Mouse (Mus musculus) liver, adult 2 months (tissue): ENCODE measurements at regions not wholly inside any gene's neighbourhood (a gene's known extent, or its start where the extent isn't known, plus 50 kb on each side); places are given as distances from the start of the nearest gene placed in this dataset.

ENCODE experiments used
- DNase-seq: peaks from one replicate; pipeline ENCODE4 v3.0.0-alpha.2; 2011; ENCODE audit warnings: low read depth, low spot score; ENCODE audit errors: extremely low read depth
- H3K27ac ChIP-seq: fragments of 200-500 bp; replicated peaks from 2 replicates; pipeline ENCODE4 v1.5.1; 2012; ENCODE audit warnings: low read depth, mild to moderate bottlenecking, control low read depth, inconsistent platforms, low read length; ENCODE audit not compliant: insufficient read depth
- H3K27me3 ChIP-seq: fragments of 200-500 bp; 2 replicates; pipeline ENCODE4 v1.6.1; 2012; ENCODE audit warnings: mild to moderate bottlenecking, moderate library complexity, low read length, inconsistent platforms; ENCODE audit not compliant: control insufficient read depth, insufficient read depth
- H3K36me3 ChIP-seq: fragments of 200-500 bp; 2 replicates; pipeline ENCODE4 v1.6.1; 2012; ENCODE audit warnings: low read length, inconsistent platforms; ENCODE audit not compliant: control insufficient read depth, insufficient read depth
- H3K4me1 ChIP-seq: fragments of 200-500 bp; 2 replicates; pipeline ENCODE4 v1.6.1; 2011; ENCODE audit warnings: low read length; ENCODE audit not compliant: control insufficient read depth, insufficient read depth
- H3K4me3 ChIP-seq: fragments of 200-500 bp; 2 replicates; pipeline ENCODE4 v1.5.1; 2011; ENCODE audit warnings: low read depth, mild to moderate bottlenecking, control low read depth, low read length, moderate library complexity; ENCODE audit not compliant: insufficient read depth
- H3K79me2 ChIP-seq: fragments of 200-500 bp; 2 replicates; pipeline ENCODE4 v1.6.1; 2012; ENCODE audit warnings: inconsistent platforms, mild to moderate bottlenecking, low read length, moderate library complexity; ENCODE audit not compliant: control insufficient read depth, insufficient read depth
- H3K9ac ChIP-seq: fragments of 200-500 bp; 2 replicates; pipeline ENCODE4 v1.6.1; 2012; ENCODE audit warnings: low read depth, mild to moderate bottlenecking, control low read depth, inconsistent platforms, low read length
- CTCF ChIP-seq: fragments of 200-500 bp; IDR thresholded peaks from 2 replicates; pipeline ENCODE4 v1.5.1; 2011; ENCODE audit warnings: low read depth, low read length, control low read depth
- POLR2A ChIP-seq: fragments of 200-500 bp; IDR thresholded peaks from 2 replicates; pipeline ENCODE4 v1.6.1; 2011; ENCODE audit warnings: low read length, control low read depth; ENCODE audit not compliant: insufficient read depth; ENCODE audit errors: extremely low read depth
- WGBS: fragments of 180-500 bp; shearing (Covaris S2); methylation state at CpG from one replicate; pipeline ENCODE4 v1.1.7; 2018; 5-methylcytosine and 5-hydroxymethylcytosine counted together

GRCm38 (mm10) chr10:55767571-55767970 is 339.1 kb upstream of the Msl3l2 start:
- 44% methylated on average over 1 of the region's 1 CpGs for WGBS
- Histone ChIP-seq H3K4me3 (no peak overlapping the region), H3K36me3 (no peaks in the 10 kb centered on the region)

GRCm38 (mm10) chr10:55769642-55770041 is 337.1 kb upstream of the Msl3l2 start:
- no peak for DNase-seq
- H3K9ac ChIP-seq, result no peak overlapping the region

More at GRCm38 (mm10) chr10:55767571-55767970, 339.1 kb upstream of the Msl3l2 start:
- Histone ChIP-seq H3K4me1 (no peaks in the 10 kb centered on the region), H3K27me3 (no peaks in the 10 kb centered on the region), H3K9ac (no peak overlapping the region), H3K27ac (no peak overlapping the region), H3K79me2 (no peaks in the 10 kb centered on the region)
- TF ChIP-seq POLR2A (no peak), CTCF (no peak)
- DNase-seq, result peak; percentile 2

GRCm38 (mm10) chr10:55782674-55783469 is 323.8 kb upstream of the Msl3l2 start:
- H3K4me1 ChIP-seq, result no peaks in the 10 kb centered on the region
- 84% methylated on average over 2 of the region's 2 CpGs for WGBS

More at GRCm38 (mm10) chr10:55769642-55770041, 337.1 kb upstream of the Msl3l2 start:
- no peaks in the 10 kb centered on the region for H3K79me2 ChIP-seq
- no peaks in the 10 kb centered on the region for H3K27me3 ChIP-seq
- no peak overlapping the region for H3K27ac ChIP-seq
- TF ChIP-seq CTCF (no peak), POLR2A (no peak)
- H3K4me1 ChIP-seq, result no peaks in the 10 kb centered on the region
- no peak overlapping the region for H3K4me3 ChIP-seq
- no peaks in the 10 kb centered on the region for H3K36me3 ChIP-seq
- WGBS, result 63% methylated on average over 6 of the region's 6 CpGs

GRCm38 (mm10) chr10:55813966-55814365 is 292.8 kb upstream of the Msl3l2 start:
- no peaks in the 10 kb centered on the region for H3K4me1 ChIP-seq
- 98% methylated on average over 2 of the region's 2 CpGs for WGBS
- DNase-seq, result no peak
- no peak overlapping the region for H3K9ac ChIP-seq
- H3K27ac ChIP-seq, result no peak overlapping the region
- no peaks in the 10 kb centered on the region for H3K27me3 ChIP-seq
- H3K36me3 ChIP-seq, result no peaks in the 10 kb centered on the region
- TF ChIP-seq POLR2A, result no peak
- no peak for TF ChIP-seq CTCF
- no peaks in the 10 kb centered on the region for H3K79me2 ChIP-seq
- no peak overlapping the region for H3K4me3 ChIP-seq

More at GRCm38 (mm10) chr10:55782674-55783469, 323.8 kb upstream of the Msl3l2 start:
- H3K79me2 ChIP-seq, result no peaks in the 10 kb centered on the region
- H3K27ac ChIP-seq, result no peak overlapping the region
- no peaks in the 10 kb centered on the region for H3K27me3 ChIP-seq
- H3K36me3 ChIP-seq, result no peaks in the 10 kb centered on the region
- no peak for TF ChIP-seq POLR2A
- TF ChIP-seq CTCF, result no peak
- H3K9ac ChIP-seq, result no peak overlapping the region
- no peak for DNase-seq
- H3K4me3 ChIP-seq, result no peak overlapping the region

- H3K79me2 ChIP-seq, result no peaks in the 10 kb centered on the region
- H3K4me1 ChIP-seq, result no peaks in the 10 kb centered on the region
- no peak overlapping the region for H3K4me3 ChIP-seq
- no peak overlapping the region for H3K9ac ChIP-seq
- no peaks in the 10 kb centered on the region for H3K27me3 ChIP-seq
- no peaks in the 10 kb centered on the region for H3K36me3 ChIP-seq
- no peak for TF ChIP-seq CTCF
- TF ChIP-seq POLR2A, result no peak
- H3K27ac ChIP-seq, result no peak overlapping the region
- WGBS, result 79% methylated on average over 2 of the region's 2 CpGs
- no peak for DNase-seq
Observed at GRCm38 (mm10) chr10:55851361-55851760, 255.4 kb upstream of the Msl3l2 start.

- H3K9ac ChIP-seq, result no peak overlapping the region
Observed at GRCm38 (mm10) chr10:55892606-55893005, 214.1 kb upstream of the Msl3l2 start.

More at GRCm38 (mm10) chr10:55892606-55893005, 214.1 kb upstream of the Msl3l2 start:
- 77% methylated on average over 3 of the region's 3 CpGs for WGBS
- Histone ChIP-seq H3K4me1 (no peaks in the 10 kb centered on the region), H3K27ac (no peak overlapping the region), H3K79me2 (no peaks in the 10 kb centered on the region), H3K27me3 (no peaks in the 10 kb centered on the region), H3K4me3 (no peak overlapping the region), H3K36me3 (no peaks in the 10 kb centered on the region)
- TF ChIP-seq CTCF (no peak), POLR2A (no peak)
- DNase-seq, result no peak
